Mouse (Mus musculus): Measurements from ENCODE around the gene Lce1g. TPM values are rescaled to one million over a fixed set of nuclear protein-coding genes. Genes with fewer than 3 reads are reported as not detected.

Lce1g gene
- polyA plus RNA-seq (2015; fragmentation: Nextera tagmentation; extraction: Ambion mirVana): not detected in 2 replicates

DNA sequence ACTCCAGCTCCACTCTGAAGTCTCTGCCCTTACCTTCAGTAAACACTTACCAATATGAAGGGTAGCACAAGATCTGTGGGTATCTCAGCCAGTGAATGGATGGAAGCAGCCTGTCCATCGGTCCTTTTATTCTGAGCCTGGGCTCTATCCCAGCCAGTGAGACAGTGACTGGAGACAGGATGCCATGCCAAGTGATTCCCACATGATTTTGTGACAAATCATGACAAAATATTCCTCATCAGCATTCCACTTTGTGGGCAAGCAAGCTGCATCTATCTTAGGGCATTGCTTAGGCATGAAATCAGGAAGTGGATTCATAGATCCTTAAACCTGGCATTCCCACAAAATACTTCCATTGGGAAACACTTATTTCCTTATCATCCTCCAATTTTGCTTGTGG is at the start of gene Lce1g:
Lce1g (minus strand) TSS at position 101 of the 400 bp plus-strand sequence.
- WGBS: 83% methylated on average over 1 of the region's 1 CpGs
- H3K4me3 ChIP-seq: no peak within 1 kb of the TSS
- H3K9me3 ChIP-seq: no peaks in the 10 kb centered on the region
- no peak for ATAC-seq (ENCODE audit: insufficient number of reproducible peaks, insufficient read depth, low FRiP score, low TSS enrichment, low read depth)
- H3K9ac ChIP-seq: no peak within 1 kb of the TSS
- no peak within 1 kb of the TSS for H3K27ac ChIP-seq
- no peaks in the 10 kb centered on the region for H3K27me3 ChIP-seq
- no peaks in the 10 kb centered on the region for H3K36me3 ChIP-seq
- H3K4me1 ChIP-seq: no peaks in the 10 kb centered on the region
- no peak within 1 kb of the TSS for H3K4me2 ChIP-seq

- ATAC-seq (ENCODE audit: insufficient number of reproducible peaks, insufficient read depth, low FRiP score, low TSS enrichment, low read depth): no peak
- no peak within 1 kb of the TSS for H3K4me3 ChIP-seq
Observed at GRCm38 (mm10) chr3:92790414-92790813, 38.3 kb upstream of the Lce1g start, which contains the start of gene Lce1j. Gene Lce1j, minus strand, starts transcription at chr3:92790514.

GRCm38 (mm10) chr3:92778799-92779198 is 26.7 kb upstream of the Lce1g start, which contains the start of gene Lce1i:
Gene Lce1i, minus strand, starts transcription at chr3:92778899.
- no peak for ATAC-seq (ENCODE audit: insufficient number of reproducible peaks, insufficient read depth, low FRiP score, low TSS enrichment, low read depth)
- Histone ChIP-seq H3K4me1 (no peaks in the 10 kb centered on the region), H3K4me3 (no peak within 1 kb of the TSS), H3K27ac (no peak within 1 kb of the TSS), H3K4me2 (no peak within 1 kb of the TSS), H3K36me3 (no peaks in the 10 kb centered on the region), H3K27me3 (no peaks in the 10 kb centered on the region), H3K9ac (no peak within 1 kb of the TSS), H3K9me3 (no peaks in the 10 kb centered on the region)
- WGBS: 81% methylated on average over 1 of the region's 1 CpGs

More at GRCm38 (mm10) chr3:92790414-92790813, 38.3 kb upstream of the Lce1g start, which contains the start of gene Lce1j:
- H3K27ac ChIP-seq: no peak within 1 kb of the TSS
- no peaks in the 10 kb centered on the region for H3K9me3 ChIP-seq
- H3K27me3 ChIP-seq: no peaks in the 10 kb centered on the region
- H3K4me1 ChIP-seq: no peaks in the 10 kb centered on the region
- H3K9ac ChIP-seq: no peak within 1 kb of the TSS
- H3K36me3 ChIP-seq: no peaks in the 10 kb centered on the region
- no peak within 1 kb of the TSS for H3K4me2 ChIP-seq
- WGBS: 83% methylated on average over 1 of the region's 1 CpGs

GRCm38 (mm10) chr3:92771573-92771972 is 19.4 kb upstream of the Lce1g start:
- H3K9me3 ChIP-seq: no peaks in the 10 kb centered on the region
- no peaks in the 10 kb centered on the region for H3K27me3 ChIP-seq
- no peaks in the 10 kb centered on the region for H3K36me3 ChIP-seq
- H3K4me3 ChIP-seq: no peak overlapping the region
- H3K27ac ChIP-seq: no peak overlapping the region
- no peak overlapping the region for H3K9ac ChIP-seq
- no peak for ATAC-seq (ENCODE audit: insufficient number of reproducible peaks, insufficient read depth, low FRiP score, low TSS enrichment, low read depth)
- no peak overlapping the region for H3K4me2 ChIP-seq
- H3K4me1 ChIP-seq: no peaks in the 10 kb centered on the region
- 24% methylated on average over 3 of the region's 3 CpGs for WGBS

DNA sequence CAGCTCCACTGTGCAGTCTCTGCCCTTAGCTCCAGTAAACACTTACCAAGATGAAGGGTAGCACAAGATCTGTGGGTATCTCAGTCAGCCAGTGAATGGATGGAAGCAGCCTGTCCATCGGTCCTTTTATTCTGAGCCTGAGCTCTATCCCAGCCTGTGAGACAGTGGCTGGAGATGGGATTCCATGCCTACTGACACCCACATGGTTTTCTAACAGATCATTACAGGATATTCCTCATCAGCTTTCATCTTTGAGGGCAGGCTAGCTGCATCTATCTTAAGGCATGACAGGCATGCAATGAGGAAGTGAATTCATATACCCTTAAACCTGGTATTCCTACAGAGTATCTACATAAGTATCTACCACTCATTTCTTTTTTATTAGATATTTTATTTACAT is 12.8 kb upstream of the Lce1g start, which contains the start of gene Lce1h:
Lce1h (minus strand) TSS at position 101 of the 400 bp plus-strand sequence.
- H3K4me2 ChIP-seq: no peak within 1 kb of the TSS
- H3K4me1 ChIP-seq: no peaks in the 10 kb centered on the region
- H3K27me3 ChIP-seq: no peaks in the 10 kb centered on the region
- H3K9me3 ChIP-seq: no peaks in the 10 kb centered on the region
- no peak within 1 kb of the TSS for H3K27ac ChIP-seq
- H3K4me3 ChIP-seq: no peak within 1 kb of the TSS
- no peak for ATAC-seq (ENCODE audit: insufficient number of reproducible peaks, insufficient read depth, low FRiP score, low TSS enrichment, low read depth)
- 90% methylated on average over 1 of the region's 1 CpGs for WGBS
- H3K36me3 ChIP-seq: no peaks in the 10 kb centered on the region
- H3K9ac ChIP-seq: no peak within 1 kb of the TSS

GRCm38 (mm10) chr3:92753197-92753596 is 1.1 kb upstream of the Lce1g start:
- 20% methylated on average over 3 of the region's 3 CpGs for WGBS

DNA sequence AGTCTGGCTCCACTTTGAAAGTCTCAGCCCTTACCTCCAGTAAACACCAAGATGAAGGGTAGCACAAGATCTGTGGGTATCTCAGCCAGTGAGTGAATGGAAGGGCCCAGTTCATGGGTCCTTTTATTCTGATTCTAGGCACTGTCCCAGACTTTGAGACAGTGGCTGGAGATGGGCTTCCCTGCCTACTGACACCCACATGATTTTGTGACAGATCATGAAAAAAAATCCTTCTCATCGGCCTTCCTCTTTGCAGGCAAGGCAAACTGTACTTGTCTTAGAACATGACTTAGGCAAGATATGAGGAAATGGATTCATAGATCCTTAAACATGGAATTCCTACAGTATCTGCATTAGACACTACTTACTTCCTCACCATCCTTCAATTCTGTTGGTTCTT is 13.1 kb downstream of the Lce1g start, which contains the start of gene Gm38119:
Gm38119 (minus strand) TSS at position 101 of the 400 bp plus-strand sequence.
- no peak for ATAC-seq (ENCODE audit: insufficient number of reproducible peaks, insufficient read depth, low FRiP score, low TSS enrichment, low read depth)

More at GRCm38 (mm10) chr3:92753197-92753596, 1.1 kb upstream of the Lce1g start:
- no peak overlapping the region for H3K4me3 ChIP-seq
- H3K27ac ChIP-seq: no peak overlapping the region
- ATAC-seq (ENCODE audit: insufficient number of reproducible peaks, insufficient read depth, low FRiP score, low TSS enrichment, low read depth): no peak
- no peaks in the 10 kb centered on the region for H3K36me3 ChIP-seq
- H3K27me3 ChIP-seq: no peaks in the 10 kb centered on the region
- H3K9me3 ChIP-seq: no peaks in the 10 kb centered on the region
- H3K4me2 ChIP-seq: no peak overlapping the region
- H3K9ac ChIP-seq: no peak overlapping the region
- H3K4me1 ChIP-seq: no peaks in the 10 kb centered on the region

GRCm38 (mm10) chr3:92722631-92723030 is 29.5 kb downstream of the Lce1g start:
- H3K9me3 ChIP-seq: no peaks in the 10 kb centered on the region
- ATAC-seq (ENCODE audit: insufficient number of reproducible peaks, insufficient read depth, low FRiP score, low TSS enrichment, low read depth): no peak
- H3K9ac ChIP-seq: no peak overlapping the region
- no peak overlapping the region for H3K4me3 ChIP-seq
- WGBS: 85% methylated on average over 5 of the region's 5 CpGs
- no peaks in the 10 kb centered on the region for H3K4me1 ChIP-seq
- H3K4me2 ChIP-seq: no peak overlapping the region
- no peak overlapping the region for H3K27ac ChIP-seq
- no peaks in the 10 kb centered on the region for H3K27me3 ChIP-seq
- H3K36me3 ChIP-seq: no peaks in the 10 kb centered on the region

More for the DNA sequence above, 13.1 kb downstream of the Lce1g start, which contains the start of gene Gm38119:
- Histone ChIP-seq H3K4me3 (no peak within 1 kb of the TSS), H3K27me3 (no peaks in the 10 kb centered on the region), H3K9me3 (no peaks in the 10 kb centered on the region), H3K4me2 (no peak within 1 kb of the TSS), H3K27ac (no peak within 1 kb of the TSS), H3K4me1 (no peaks in the 10 kb centered on the region), H3K36me3 (no peaks in the 10 kb centered on the region), H3K9ac (no peak within 1 kb of the TSS)
- 72% methylated on average over 1 of the region's 1 CpGs for WGBS

DNA sequence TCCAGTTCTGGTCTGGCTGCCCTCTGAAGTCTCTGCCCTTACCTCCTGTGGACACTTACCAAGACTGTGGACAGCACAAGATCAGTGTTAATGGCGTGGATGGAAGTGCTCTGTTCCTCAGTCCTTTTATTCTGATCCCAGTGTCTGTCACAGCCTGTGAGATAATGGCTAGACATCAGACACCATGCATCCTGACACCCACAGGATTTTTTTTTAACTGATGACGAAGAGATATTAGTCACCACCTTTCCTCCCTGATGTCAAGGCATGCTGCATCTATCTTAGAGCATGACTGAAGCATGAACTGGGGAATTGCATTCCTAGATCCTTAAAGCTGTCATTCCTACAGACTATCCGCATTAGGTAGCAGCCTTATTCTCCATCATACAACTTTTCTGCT is 31.9 kb downstream of the Lce1g start, which contains the start of gene Lce1f:
Lce1f (minus strand) TSS at position 101 of the 400 bp plus-strand sequence.
- H3K4me2 ChIP-seq: no peak within 1 kb of the TSS
- WGBS: 72% methylated on average over 3 of the region's 3 CpGs
- no peaks in the 10 kb centered on the region for H3K9me3 ChIP-seq
- no peak within 1 kb of the TSS for H3K27ac ChIP-seq
- no peaks in the 10 kb centered on the region for H3K27me3 ChIP-seq
- no peak within 1 kb of the TSS for H3K9ac ChIP-seq
- no peaks in the 10 kb centered on the region for H3K36me3 ChIP-seq
- no peaks in the 10 kb centered on the region for H3K4me1 ChIP-seq
- no peak within 1 kb of the TSS for H3K4me3 ChIP-seq
- no peak for ATAC-seq (ENCODE audit: insufficient number of reproducible peaks, insufficient read depth, low FRiP score, low TSS enrichment, low read depth)

GRCm38 (mm10) chr3:92715122-92715521 is 37.0 kb downstream of the Lce1g start:
- no peaks in the 10 kb centered on the region for H3K36me3 ChIP-seq
- no peak overlapping the region for H3K4me2 ChIP-seq
- no peaks in the 10 kb centered on the region for H3K4me1 ChIP-seq
- H3K9ac ChIP-seq: no peak overlapping the region
- no peak overlapping the region for H3K27ac ChIP-seq
- ATAC-seq (ENCODE audit: insufficient number of reproducible peaks, insufficient read depth, low FRiP score, low TSS enrichment, low read depth): no peak
- no peaks in the 10 kb centered on the region for H3K27me3 ChIP-seq
- H3K4me3 ChIP-seq: no peak overlapping the region
- H3K9me3 ChIP-seq: no peaks in the 10 kb centered on the region

GRCm38 (mm10) chr3:92708974-92709373 is 43.2 kb downstream of the Lce1g start, which contains the start of gene Lce1e:
Gene Lce1e, minus strand, starts transcription at chr3:92709074.
- H3K27me3 ChIP-seq: no peaks in the 10 kb centered on the region
- no peak within 1 kb of the TSS for H3K27ac ChIP-seq
- ATAC-seq (ENCODE audit: insufficient number of reproducible peaks, insufficient read depth, low FRiP score, low TSS enrichment, low read depth): no peak
- no peaks in the 10 kb centered on the region for H3K36me3 ChIP-seq
- H3K4me1 ChIP-seq: no peaks in the 10 kb centered on the region
- H3K9me3 ChIP-seq: no peaks in the 10 kb centered on the region
- WGBS: 83% methylated on average over 2 of the region's 2 CpGs
- no peak within 1 kb of the TSS for H3K4me2 ChIP-seq
- H3K9ac ChIP-seq: no peak within 1 kb of the TSS
- no peak within 1 kb of the TSS for H3K4me3 ChIP-seq

Measured in embryonic facial prominence, embryonic 13.5 days (tissue).